Mouse (Mus musculus): ENCODE measurements around the gene Helz.

The Helz gene

DNA sequence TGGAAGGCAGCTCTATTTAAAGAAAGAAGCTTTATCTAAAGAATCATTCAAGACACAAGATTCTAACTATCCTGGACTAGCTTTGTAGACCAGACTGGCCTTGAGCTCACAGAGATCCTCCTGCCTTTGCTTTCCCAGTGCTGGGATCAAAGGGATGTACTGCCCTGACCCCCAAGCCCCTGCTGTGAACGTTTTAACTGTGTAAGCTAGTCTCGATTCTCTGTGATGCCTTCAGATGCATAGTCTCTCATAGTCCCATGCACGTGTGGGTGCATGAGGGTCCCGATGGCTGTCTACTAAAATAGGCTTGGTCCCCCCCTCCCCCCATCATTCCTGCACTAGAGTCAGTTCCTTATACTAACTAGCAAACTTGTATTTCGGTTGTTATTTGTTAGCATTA is 70.2 kb downstream of the Helz start:
- DNase-seq (ENCODE audit: low read depth, low spot score): no peak

DNA sequence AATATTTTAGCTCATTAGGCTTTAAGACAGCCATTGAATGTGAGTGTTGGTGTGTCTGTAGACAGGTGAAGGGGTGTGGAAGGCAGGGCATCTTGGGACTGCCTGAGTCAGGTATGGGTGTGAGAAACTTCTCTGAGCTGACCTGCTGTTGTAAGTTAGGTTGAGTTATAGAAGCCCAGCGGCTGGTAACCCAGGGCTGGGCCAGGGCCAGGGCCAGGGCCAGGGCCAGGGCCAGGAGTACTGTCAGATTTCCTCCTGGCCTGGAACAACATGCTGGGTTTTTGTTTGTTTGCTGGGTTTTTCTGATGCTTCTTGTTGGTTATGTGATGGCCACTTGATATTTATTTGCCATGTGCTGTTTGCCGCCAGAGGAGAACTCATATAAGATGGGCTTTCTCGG is 76.9 kb downstream of the Helz start:
- no peak for DNase-seq (ENCODE audit: low read depth, low spot score)

DNA sequence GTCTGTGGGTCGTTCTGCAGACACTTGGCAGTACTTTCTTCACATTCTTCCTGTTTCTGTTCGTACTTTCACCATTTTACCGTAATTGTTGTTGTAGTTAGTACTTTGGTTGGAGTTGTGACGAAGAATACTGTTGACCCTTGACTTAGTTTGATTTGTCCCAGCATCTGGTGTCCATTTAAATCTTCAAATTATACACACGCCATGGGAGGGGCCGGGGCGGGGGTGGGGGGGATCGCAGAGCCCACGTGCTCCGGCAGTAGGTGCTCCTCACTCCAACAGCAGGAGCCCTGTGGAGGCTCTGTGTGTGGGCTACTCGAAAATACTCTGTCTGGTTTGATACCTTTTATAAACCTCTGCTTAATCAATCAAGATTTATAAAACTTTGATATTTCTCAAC is 78.0 kb downstream of the Helz start:
- DNase-seq (ENCODE audit: low read depth, low spot score): no peak

DNA sequence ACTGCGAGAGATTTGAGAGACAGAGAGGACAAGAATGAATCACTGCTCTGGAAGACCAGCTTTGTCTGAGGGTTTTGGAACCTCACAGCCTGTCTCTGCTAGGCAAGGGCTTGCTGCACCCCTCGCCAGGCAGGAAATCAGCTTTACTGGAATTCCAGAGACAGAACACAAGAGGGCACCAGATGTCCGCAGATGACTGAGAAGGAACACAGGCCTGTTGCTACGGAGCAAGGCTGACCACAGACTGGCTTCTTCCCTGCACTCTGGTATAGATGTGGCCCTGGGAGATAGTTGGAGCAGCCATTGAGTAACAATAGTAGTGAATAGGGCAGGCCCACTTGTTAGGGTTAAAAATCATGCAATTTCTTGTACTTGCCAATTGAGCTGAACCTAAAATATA is 81.8 kb downstream of the Helz start:
- DNase-seq (ENCODE audit: low read depth, low spot score): peak; percentile 71

DNA sequence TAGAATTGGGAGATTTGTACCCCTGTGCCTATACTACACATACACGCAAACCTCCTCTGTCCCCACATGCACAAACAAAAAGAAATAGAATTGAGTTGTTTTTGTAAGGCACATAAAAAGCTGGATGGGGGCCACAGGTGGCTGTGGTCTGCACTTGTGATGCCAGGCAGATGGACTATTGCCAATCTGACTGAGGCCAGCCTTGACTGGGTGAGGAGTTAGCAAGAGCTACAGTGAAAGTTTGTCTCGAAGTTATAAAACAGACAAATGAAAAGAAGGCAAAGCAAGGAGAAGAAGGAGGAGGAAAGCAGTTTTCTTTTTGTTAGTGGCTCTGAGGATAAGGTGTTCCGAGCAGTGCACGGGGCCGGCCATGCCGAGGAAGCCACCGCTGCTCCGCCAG is 82.2 kb downstream of the Helz start:
- no peak for DNase-seq (ENCODE audit: low read depth, low spot score)

DNA sequence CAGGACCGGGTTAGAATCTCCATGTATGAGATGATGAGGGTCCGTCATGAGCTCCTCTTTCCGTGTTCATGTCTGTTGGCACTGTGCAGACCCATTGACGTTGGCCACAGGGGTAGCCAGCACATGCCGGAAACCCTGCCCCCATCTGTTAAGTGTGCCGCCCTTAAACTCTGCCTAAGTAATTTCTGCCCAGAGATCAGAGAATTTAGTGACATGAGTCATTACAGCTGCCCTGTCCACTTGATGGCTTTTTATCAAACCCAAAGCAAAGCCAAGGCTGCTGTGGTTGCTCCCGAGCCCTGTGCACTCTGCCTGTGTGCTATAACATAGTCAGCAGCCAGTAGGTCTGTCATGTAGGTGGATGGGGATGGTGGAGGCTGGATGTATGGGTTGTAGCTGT is 83.4 kb downstream of the Helz start:
- no peak for DNase-seq (ENCODE audit: low read depth, low spot score)

DNA sequence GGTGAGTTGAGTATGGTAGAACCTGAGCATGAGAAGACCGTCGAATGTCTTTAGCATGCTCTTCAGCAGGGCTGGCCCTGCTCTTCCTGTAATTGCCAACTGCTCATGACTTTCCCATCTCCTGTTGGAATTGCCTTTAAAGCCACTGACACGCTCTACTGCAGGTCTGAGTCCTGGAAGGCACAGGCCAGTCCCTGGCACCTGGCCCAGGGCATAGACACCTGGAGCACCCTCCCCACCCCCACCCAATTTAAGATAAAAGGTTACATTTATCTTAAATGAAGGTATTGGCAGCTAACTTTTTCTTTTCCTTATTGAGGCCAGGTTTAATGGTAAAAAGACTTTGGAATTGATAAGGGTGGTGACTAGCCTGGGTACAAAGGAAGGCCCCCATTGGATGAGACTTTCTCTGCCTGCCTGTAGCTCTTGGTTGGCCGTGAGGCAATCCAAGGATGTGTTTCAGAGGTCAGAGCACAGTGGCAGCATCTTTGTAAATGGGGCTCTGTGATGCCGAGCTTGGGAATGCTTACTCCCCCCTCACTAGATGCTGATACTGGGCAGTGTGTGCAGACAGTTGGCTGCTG is 85.9 kb downstream of the Helz start:
- DNase-seq (ENCODE audit: low read depth, low spot score): no peak

DNA sequence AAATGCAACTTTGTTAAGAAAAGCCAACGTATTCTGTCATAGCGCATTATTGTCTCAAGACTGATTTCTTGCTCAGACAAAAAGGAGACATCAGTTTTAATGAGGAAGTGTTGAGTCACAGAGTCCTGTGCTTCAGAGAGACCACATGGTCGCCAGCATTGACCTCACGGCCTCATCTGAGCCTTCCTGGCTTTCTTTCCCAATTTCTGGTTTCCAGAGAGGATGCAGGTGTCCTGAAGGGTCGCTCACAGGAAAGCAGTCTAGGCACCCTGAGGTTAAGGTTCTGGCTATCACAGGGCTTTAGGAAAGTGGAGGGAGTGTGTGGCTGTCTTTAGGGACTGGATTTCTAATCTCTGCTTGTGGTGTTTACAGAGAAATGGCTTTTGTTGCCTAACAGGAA is 90.4 kb downstream of the Helz start:
- DNase-seq (ENCODE audit: low read depth, low spot score): no peak

DNA sequence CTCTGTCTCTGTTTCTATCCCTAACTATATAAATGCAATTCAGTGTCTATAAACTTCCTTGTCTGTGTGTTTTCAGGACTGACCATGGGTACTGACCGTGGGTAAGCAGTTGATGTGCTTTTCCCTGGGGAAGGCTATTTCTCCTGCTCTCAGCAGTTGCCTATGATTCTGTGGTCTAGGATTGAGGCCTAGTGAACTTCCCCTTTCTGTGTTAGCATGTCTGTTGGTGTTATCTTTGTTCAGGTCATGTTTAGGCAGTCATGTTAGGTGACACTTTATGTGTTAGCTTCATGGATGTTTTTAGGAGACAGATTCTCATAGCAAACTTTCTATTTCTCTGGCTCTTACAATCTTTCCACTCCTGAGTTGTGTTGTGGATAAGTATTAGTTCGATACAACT is 91.9 kb downstream of the Helz start:
- no peak for DNase-seq (ENCODE audit: low read depth, low spot score)

DNA sequence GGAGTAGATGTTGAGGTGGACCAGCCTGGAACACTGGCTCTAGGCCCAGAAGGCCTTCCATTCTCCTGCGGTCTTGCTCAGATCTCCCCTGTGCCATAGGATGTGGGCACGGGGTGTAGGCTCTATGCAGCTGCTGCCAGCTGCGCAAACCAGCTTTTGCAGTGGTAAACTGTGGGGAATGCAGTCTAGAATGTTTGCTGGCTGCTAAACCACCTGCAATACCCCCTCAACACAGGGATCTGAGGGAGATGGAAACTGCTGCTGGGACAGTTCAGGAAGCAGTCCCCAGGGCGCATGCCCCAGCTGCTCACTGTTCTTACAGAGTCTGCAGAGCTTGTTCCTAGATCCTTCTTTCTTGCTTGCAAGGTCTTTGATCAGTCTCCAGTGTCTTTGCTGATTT is 96.7 kb downstream of the Helz start:
- no peak for DNase-seq (ENCODE audit: low read depth, low spot score)

DNA sequence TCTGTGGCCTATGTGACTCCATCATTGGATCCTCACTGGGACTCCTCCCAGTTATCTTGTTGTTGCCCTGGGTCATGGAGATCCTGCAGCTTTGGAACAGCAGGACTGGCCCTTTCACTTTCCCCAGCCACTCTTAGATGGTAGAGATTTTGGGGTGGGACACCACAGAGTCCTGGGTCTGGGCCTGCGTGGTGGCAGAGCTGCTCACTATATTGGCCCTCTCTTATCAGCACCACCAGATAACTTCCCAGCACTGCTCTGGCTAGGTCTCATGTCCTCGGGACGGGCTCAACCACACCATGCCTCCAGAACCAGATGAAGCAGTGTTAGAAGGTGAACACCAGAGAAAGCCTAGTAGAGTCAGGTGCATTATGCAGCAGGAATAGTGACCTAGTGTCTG is 99.6 kb downstream of the Helz start:
- DNase-seq (ENCODE audit: low read depth, low spot score): no peak

DNA sequence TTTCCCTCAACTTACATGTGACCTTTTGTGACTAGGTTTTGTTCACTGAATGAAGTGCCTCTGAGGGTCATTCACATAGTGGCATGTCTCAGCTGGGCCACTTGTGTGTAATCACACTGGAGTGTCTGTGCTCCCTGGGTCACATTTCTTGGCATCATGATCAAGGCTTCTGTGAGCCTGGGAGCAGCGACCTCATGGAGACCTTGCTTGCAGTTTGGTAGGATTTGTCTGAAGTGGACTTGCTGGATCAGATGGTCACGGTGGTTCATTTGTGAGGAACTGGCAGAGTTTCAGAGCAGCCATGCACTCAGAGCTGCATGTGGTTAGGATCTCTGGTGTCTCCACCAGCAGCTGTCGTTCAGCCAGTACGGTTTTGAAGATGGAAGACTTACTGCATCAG is 100.9 kb downstream of the Helz start:
- DNase-seq (ENCODE audit: low read depth, low spot score): no peak

DNA sequence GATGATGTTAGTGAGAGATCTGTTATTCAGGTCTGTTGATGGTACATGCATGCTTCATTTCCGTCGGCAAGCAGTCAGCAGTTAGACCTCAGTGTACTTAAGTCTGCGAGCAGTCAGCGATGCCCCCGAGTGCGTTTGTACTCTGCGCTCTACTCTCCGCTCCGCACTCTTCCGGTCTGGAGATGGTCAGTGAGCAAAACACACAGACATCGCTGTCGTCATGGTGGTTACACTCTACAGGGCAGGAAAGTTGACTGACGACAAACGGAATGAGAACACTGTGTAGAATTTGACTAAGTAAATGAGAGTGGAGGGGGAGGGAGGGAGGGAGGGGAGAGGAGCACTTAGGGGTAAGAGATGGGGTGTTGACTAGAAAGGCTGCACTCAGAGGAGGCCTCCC is 101.7 kb downstream of the Helz start:
- no peak for DNase-seq (ENCODE audit: low read depth, low spot score)

DNA sequence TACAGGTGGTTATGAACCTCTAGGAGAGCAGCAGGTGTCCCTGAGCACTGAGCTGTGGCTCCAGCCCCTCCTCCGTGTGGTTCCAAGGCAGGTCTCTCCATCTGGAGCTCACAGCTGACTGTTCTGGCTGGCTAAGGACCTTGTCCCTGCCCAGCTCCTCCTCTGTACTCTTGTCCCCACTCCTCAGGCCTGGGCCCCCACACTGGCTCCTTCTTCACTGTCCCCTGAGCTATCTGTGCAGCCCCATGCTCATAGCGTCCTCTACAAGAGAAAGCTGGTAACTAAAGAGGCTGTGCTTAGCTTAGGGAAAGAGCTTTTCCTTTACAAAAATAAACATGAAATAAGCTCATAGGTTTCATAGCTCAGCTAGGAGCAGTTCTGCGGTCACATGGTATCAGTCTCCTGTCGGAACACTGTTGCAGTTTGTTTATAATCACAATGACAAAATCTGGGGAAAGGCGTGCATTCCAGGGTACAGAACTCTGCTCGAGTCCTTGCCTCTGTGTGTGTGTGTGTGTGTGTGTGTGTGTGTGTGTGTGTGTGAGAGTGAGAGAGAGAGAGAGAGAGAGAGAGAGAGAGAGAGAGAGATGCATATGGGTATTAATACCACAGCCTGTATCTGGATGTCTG is 102.8 kb downstream of the Helz start:
- DNase-seq (ENCODE audit: low read depth, low spot score): no peak

DNA sequence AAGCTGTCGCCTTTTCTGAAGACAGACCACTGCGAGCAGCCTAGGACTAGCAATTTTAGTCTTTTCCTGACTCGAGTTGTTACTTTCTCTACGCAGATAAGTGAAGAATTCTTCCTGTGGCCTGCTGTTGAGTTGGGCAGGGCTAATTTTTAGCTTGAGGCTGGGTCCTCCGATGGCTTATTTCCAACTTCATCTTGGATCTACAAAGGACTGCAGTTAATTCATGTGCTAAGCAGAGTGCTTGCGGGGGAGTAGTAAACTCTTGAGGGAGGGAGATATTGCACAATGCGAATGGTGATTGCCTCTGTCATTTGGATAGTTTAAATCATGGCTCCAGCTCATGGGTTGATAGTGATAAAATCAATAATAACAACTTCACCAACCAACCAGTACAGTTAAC is 103.7 kb downstream of the Helz start:
- DNase-seq (ENCODE audit: low read depth, low spot score): no peak

DNA sequence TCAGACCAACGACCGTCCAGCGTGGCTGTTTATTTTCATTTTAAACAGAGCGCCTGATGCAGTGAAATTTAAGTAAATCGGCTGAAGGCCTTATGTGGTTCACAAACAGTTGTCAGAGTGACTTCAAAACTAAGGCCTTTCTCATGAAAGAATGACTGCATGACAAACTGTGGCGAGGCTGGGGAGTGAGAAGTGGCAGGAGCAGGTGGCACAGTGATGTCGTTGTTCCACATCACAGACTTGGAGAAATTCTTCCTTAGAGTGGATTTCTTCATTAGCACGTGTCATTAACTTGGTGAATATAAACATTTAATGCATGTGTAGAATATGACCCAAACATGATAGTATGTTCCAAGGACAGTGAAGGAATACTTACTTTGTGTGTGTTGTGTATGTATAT is 104.4 kb downstream of the Helz start:
- DNase-seq (ENCODE audit: low read depth, low spot score): no peak

DNA sequence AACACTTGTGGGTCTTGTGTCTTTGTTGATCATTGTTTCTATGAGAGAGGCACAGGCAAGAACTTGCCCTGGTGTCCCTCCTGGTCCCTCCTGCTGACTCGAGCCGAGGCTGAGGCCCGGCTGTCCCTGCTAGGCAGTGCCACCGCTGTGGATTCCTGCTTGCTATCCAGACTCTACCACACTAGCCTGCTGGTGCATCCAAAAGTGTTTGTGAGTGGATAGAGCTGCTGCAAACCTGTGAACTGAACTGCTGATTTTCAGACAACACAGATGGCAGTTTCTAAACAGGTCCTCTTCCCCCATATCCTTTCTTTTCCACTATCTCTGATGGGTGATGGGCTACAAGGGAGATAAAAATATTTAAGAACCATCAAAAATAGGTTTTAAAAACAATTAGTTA is 107.8 kb downstream of the Helz start:
- DNase-seq (ENCODE audit: low read depth, low spot score): no peak

DNA sequence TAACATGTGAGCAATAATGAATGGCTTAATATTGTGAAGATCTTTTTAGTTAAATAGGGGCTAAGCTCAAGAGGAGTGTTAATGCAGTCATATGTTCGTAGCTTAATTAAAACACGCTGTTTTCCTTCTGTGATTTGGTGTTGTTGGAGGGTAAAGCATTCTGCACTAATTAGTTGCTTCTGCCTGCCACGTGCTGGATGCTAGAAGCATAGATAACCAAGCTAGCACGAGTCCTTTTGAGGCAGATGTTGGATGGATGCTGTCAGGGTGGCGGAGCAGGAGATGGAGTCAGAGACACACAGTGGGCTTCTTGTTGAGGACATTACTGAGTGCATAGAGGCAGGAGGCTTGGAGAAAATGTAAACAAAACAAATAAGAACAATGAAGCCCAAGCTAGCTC is 109.4 kb downstream of the Helz start:
- no peak for DNase-seq (ENCODE audit: low read depth, low spot score)

DNA sequence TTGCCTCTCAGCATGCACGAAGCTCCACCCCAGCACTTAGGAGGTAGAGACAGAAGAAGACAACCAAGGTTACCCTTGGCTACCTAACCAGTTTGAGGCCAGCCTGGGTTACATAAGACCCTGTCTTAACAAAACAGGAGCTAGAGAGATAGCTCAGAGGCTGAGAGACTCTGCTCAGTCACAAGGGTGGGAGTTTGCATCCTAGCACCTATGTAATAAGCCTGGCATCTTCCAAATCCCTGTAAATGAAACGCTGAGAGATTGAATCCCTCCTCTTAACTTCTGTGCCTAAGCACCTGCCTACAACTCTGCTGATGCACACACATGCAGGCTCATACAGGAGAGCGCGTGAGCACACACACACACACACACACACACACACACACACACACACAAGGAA is 112.7 kb downstream of the Helz start:
- DNase-seq (ENCODE audit: low read depth, low spot score): no peak

DNA sequence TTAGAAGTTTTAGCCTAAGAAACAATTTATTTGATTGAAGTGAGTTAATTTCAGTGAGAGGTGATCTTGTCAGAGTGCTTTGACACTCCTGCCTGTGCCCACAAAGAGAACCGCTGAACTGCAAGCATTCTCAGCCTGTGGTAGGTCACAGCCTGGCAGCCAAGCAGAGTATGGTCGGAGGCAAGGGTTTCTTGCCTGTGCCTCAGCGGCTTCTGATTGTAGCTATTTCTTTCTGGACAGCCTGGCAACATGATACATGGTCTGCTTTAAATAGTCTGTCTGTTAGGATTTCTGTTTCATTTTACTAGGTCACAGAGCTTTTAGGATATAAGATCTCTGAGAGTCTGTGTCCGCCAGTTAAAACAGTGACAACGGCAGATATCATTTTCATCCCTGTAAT is 114.9 kb downstream of the Helz start:
- DNase-seq (ENCODE audit: low read depth, low spot score): no peak

DNA sequence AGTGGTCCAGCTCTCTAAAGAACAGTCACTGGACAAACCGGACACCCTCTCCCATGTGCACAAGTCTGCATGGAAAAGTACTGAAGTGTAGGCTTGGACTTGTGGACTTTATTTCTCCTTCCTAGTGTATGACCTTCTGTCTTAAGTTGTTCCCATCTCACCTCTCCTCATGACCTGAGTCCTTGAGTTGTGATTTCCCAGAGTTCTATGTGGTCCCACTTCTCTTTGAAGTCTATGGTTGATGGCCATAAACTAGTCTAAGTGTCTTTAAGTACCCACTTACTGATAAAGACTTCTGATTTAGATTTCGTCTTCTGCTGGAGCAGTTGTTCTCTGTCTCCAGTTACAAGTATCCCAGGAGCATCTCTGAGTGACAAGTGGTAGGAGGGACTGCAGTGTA is 119.8 kb downstream of the Helz start:
- DNase-seq (ENCODE audit: low read depth, low spot score): no peak

DNA sequence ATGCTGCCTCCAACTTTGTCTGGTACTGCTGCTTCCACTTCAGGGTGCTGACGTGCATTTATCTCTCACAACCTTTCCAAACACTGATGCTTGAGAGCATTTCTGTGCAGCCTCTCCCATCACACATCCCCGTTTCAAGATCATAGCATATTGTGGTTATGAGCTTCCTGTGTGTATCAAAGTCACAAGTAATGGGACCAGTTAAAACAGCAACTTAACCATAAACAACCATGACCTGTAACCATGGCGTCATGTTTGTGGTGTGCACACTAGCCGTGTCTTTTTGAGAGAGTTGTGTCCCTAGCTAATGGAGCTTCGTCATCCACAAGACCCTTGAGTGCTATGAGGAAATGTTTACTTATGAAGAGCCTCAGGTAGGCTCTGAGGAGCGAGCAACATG is 120.5 kb downstream of the Helz start:
- DNase-seq (ENCODE audit: low read depth, low spot score): no peak

DNA sequence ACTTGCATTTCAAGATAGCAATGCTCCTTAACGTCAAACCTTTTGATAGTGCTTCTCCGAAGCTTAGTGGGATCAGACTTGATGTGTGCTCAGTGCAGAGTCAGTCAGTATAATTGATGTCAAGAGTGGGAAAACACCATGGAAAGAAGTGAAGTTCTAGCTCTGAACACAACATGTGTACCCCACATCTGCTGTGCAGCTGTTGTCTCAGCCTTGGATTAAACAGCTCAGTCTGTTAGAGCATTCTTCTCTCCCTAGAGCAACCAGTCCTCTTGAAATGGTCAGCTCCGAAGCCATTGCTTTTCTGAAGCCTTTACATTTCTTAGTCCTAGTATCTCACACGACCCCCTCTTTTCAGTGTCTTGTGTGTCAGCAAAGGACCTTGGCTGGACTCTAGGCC is 121.2 kb downstream of the Helz start:
- DNase-seq (ENCODE audit: low read depth, low spot score): no peak

DNA sequence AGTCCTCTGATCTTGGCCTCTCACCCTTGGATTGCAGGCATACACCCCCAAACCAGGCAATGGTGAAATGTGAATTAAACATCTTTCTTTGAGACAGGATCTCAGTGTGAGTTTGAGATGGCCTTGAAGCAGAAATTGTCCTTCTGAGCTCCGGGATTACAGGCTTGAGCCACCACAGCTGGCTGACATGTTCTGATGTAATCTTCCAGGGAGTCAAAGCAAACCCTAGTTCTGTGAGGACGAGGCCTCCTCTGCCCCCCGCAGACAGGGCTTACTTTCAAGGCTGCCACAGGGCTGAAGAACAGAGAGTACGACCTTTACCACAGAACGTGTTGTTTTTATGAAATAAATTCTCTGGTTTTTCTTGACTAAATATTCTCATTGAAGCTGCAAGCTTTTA is 126.3 kb downstream of the Helz start:
- no peak for DNase-seq (ENCODE audit: low read depth, low spot score)

All from 3T3-L1 (cell line).